Comparison of ENCODE assay signal across 14 mouse cellular contexts in genomic region chr14:56303506-56304025, GRCm38 (mm10). TPM values are rescaled to one million over a fixed set of nuclear protein-coding genes. Genes with fewer than 3 reads are reported as not detected.
A peak's percentile ranks its signal among the peaks of the same experiment; 100 is the strongest.
DNase-seq lines count a peak whose midpoint lies in the region; ATAC-seq lines count a peak whose summit lies in the region.
"Had no signal": no experiment of that assay in that cellular context is flagged by ENCODE, and none has a peak within 500 bp of the region (broad histone marks: within the 10 kb centered on the region; RNA-seq: fewer than 3 reads in every experiment).

No protein-coding gene starts in this region.

- no peaks in the 10 kb centered on the region for H3K36me3 ChIP-seq in hindbrain, embryonic 11.5 days (ENCODE audit: control insufficient read depth, insufficient read depth, low read length)
- H3K36me3 ChIP-seq in hindbrain, embryonic 16.5 days (ENCODE audit: control insufficient read depth, insufficient read depth, low read length) = no peaks in the 10 kb centered on the region
- no peaks in the 10 kb centered on the region for H3K36me3 ChIP-seq in limb, embryonic 11.5 days (ENCODE audit: control insufficient read depth, insufficient read depth, low read length)
- no peaks in the 10 kb centered on the region for H3K36me3 ChIP-seq in forebrain, embryonic 11.5 days (ENCODE audit: control insufficient read depth, insufficient read depth, low read length)
- H3K36me3 ChIP-seq: hindbrain, embryonic 10.5 days; limb, embryonic 15.5 days; neural tube, embryonic 12.5 days had no signal

- no peak overlapping the region for H3K4me3 ChIP-seq in hindbrain, embryonic 11.5 days (ENCODE audit: low read depth, low read length)
- no peak overlapping the region for H3K4me3 ChIP-seq in hindbrain, embryonic 16.5 days (ENCODE audit: low read length)
- H3K4me3 ChIP-seq in limb, embryonic 11.5 days (ENCODE audit: low read depth, low read length) = no peak overlapping the region
- no peak overlapping the region for H3K4me3 ChIP-seq in forebrain, embryonic 11.5 days (ENCODE audit: low read depth, low read length)
- H3K4me3 ChIP-seq: erythroblast, embryonic 14.5 days; hindbrain, embryonic 10.5 days; limb, embryonic 15.5 days; neural tube, embryonic 12.5 days had no signal

- WGBS in hindbrain, embryonic 11.5 days = 74% methylated on average over 10 of the region's 10 CpGs
- WGBS in hindbrain, embryonic 16.5 days = 76% methylated on average over 10 of the region's 10 CpGs
- 60% methylated on average over 10 of the region's 10 CpGs for WGBS in limb, embryonic 11.5 days
- WGBS in forebrain, embryonic 11.5 days = 72% methylated on average over 10 of the region's 10 CpGs

- no peak for ATAC-seq in hindbrain, embryonic 11.5 days (ENCODE audit: low FRiP score)
- no peak for ATAC-seq in hindbrain, embryonic 16.5 days
- ATAC-seq in common myeloid progenitor, adult 5-6 weeks (replicated peaks; ENCODE audit: low read depth, poor library complexity, severe bottlenecking) = 0 out of 2 replicates have a peak, but pooled peaks have one; percentile 39
- ATAC-seq in limb, embryonic 11.5 days (ENCODE audit: insufficient number of reproducible peaks, low FRiP score, low TSS enrichment, low read depth) = no peak
- no peak for ATAC-seq in forebrain, embryonic 11.5 days (replicated peaks; ENCODE audit: low FRiP score)

- no peaks in the 10 kb centered on the region for H3K4me1 ChIP-seq in hindbrain, embryonic 11.5 days (replicated peaks; ENCODE audit: control insufficient read depth, insufficient read depth, low read length)
- H3K4me1 ChIP-seq in hindbrain, embryonic 16.5 days (ENCODE audit: control insufficient read depth, insufficient read depth, low read depth, low read length) = no peaks in the 10 kb centered on the region
- no peaks in the 10 kb centered on the region for H3K4me1 ChIP-seq in limb, embryonic 11.5 days (ENCODE audit: control insufficient read depth, insufficient read depth, low read length)
- H3K4me1 ChIP-seq in forebrain, embryonic 11.5 days (replicated peaks; ENCODE audit: control insufficient read depth, insufficient read depth, low read length) = no peaks in the 10 kb centered on the region
- H3K4me1 ChIP-seq: hindbrain, embryonic 10.5 days; limb, embryonic 15.5 days; neural tube, embryonic 12.5 days had no signal

- no peaks in the 10 kb centered on the region for H3K9me3 ChIP-seq in hindbrain, embryonic 11.5 days (ENCODE audit: control insufficient read depth, low read length)
- H3K9me3 ChIP-seq in hindbrain, embryonic 16.5 days (ENCODE audit: control insufficient read depth, low read length) = no peaks in the 10 kb centered on the region
- H3K9me3 ChIP-seq in limb, embryonic 11.5 days (ENCODE audit: control insufficient read depth, low read length) = no peaks in the 10 kb centered on the region
- no peaks in the 10 kb centered on the region for H3K9me3 ChIP-seq in forebrain, embryonic 11.5 days (ENCODE audit: control insufficient read depth, low read length)
- H3K9me3 ChIP-seq: hindbrain, embryonic 10.5 days; limb, embryonic 15.5 days; neural tube, embryonic 12.5 days had no signal

- no peak overlapping the region for H3K27ac ChIP-seq in hindbrain, embryonic 11.5 days (ENCODE audit: low read depth, low read length)
- H3K27ac ChIP-seq in hindbrain, embryonic 16.5 days (ENCODE audit: low read depth, low read length) = no peak overlapping the region
- no peak overlapping the region for H3K27ac ChIP-seq in limb, embryonic 11.5 days (replicated peaks; ENCODE audit: low read depth, low read length)
- no peak overlapping the region for H3K27ac ChIP-seq in forebrain, embryonic 11.5 days (ENCODE audit: low read depth, low read length)
- H3K27ac ChIP-seq: hindbrain, embryonic 10.5 days; limb, embryonic 15.5 days; neural tube, embryonic 12.5 days had no signal

- DNase-seq in hindbrain, embryonic 11.5 days (ENCODE audit: low spot score) = peak; percentile 10
- DNase-seq in CD4-positive helper T cell, adult 2 months (ENCODE audit: low read depth, low spot score) = peak; percentile 18
- peak; percentile 24 for DNase-seq in limb, embryonic 11.5 days (ENCODE audit: low spot score)
- no peak for DNase-seq in forebrain, embryonic 11.5 days (ENCODE audit: low spot score)
- DNase-seq in spleen, adult 18-20 months = no peak
- DNase-seq: adrenal gland, adult 8-10 months; gastrocnemius, postnatal 25 days had no signal

- no peak overlapping the region for H3K4me2 ChIP-seq in hindbrain, embryonic 11.5 days (replicated peaks; ENCODE audit: low read depth, low read length)
- H3K4me2 ChIP-seq in hindbrain, embryonic 16.5 days (ENCODE audit: low read length) = no peak overlapping the region
- H3K4me2 ChIP-seq in limb, embryonic 11.5 days (ENCODE audit: low read depth, severe bottlenecking) = no peak overlapping the region
- no peak overlapping the region for H3K4me2 ChIP-seq in forebrain, embryonic 11.5 days (ENCODE audit: low read depth, low read length, severe bottlenecking)
- H3K4me2 ChIP-seq: limb, embryonic 15.5 days; neural tube, embryonic 12.5 days had no signal

- no peak overlapping the region for H3K9ac ChIP-seq in hindbrain, embryonic 11.5 days (ENCODE audit: low read depth, low read length)
- H3K9ac ChIP-seq in hindbrain, embryonic 16.5 days (ENCODE audit: low read depth, low read length) = no peak overlapping the region
- no peak overlapping the region for H3K9ac ChIP-seq in limb, embryonic 11.5 days (ENCODE audit: low read length)
- H3K9ac ChIP-seq in forebrain, embryonic 11.5 days (ENCODE audit: low read length) = no peak overlapping the region
- H3K9ac ChIP-seq: limb, embryonic 15.5 days; neural tube, embryonic 12.5 days had no signal

- no peaks in the 10 kb centered on the region for H3K27me3 ChIP-seq in hindbrain, embryonic 11.5 days (ENCODE audit: control insufficient read depth, insufficient read depth, low read length)
- no peaks in the 10 kb centered on the region for H3K27me3 ChIP-seq in hindbrain, embryonic 16.5 days (replicated peaks; ENCODE audit: control insufficient read depth, insufficient read depth, low read length)
- no peaks in the 10 kb centered on the region for H3K27me3 ChIP-seq in limb, embryonic 11.5 days (ENCODE audit: control insufficient read depth, insufficient read depth, low read length)
- H3K27me3 ChIP-seq in forebrain, embryonic 11.5 days (ENCODE audit: control insufficient read depth, insufficient read depth, low read length) = no peaks in the 10 kb centered on the region
- H3K27me3 ChIP-seq: limb, embryonic 15.5 days; neural tube, embryonic 12.5 days had no signal

RNA-seq across cellular contexts. Expression of gene Gzmb, which starts 41.5 kb away (rescaled TPM):
- 0.11 TPM in 1 of 2 replicates, not detected in the other for polyA plus RNA-seq in hindbrain, embryonic 11.5 days (2014; fragmentation: Nextera tagmentation; extraction: Ambion mirVana)
- polyA plus RNA-seq in hindbrain, embryonic 16.5 days (2015; fragmentation: Nextera tagmentation; extraction: Ambion mirVana) = not detected in 2 replicates
- total RNA-seq in common myeloid progenitor, adult 5-6 weeks (2017) = 0.91 and 2.1 TPM in 2 replicates
- not detected in 2 replicates for polyA plus RNA-seq in limb, embryonic 11.5 days (2014; fragmentation: Nextera tagmentation; extraction: Ambion mirVana)
- not detected in 2 replicates for polyA plus RNA-seq in forebrain, embryonic 11.5 days (2014; fragmentation: Nextera tagmentation; extraction: Ambion mirVana)
- total RNA-seq: gastrocnemius, postnatal 25 days had no signal
- polyA plus RNA-seq: erythroblast, embryonic 14.5 days; hindbrain, embryonic 10.5 days; midbrain, embryonic 14.5 days; neural tube, embryonic 12.5 days had no signal

Comparison
In these comparisons a context has a peak if more than half of its experiments do, and no peak if none do; other contexts are left out.
1. DNase-seq: peak in hindbrain, embryonic 11.5 days (single experiment), CD4-positive helper T cell, adult 2 months (single experiment) and limb, embryonic 11.5 days (single experiment); none in forebrain, embryonic 11.5 days (single experiment) and spleen, adult 18-20 months (0 of 2).